In the genomic region with DNA sequence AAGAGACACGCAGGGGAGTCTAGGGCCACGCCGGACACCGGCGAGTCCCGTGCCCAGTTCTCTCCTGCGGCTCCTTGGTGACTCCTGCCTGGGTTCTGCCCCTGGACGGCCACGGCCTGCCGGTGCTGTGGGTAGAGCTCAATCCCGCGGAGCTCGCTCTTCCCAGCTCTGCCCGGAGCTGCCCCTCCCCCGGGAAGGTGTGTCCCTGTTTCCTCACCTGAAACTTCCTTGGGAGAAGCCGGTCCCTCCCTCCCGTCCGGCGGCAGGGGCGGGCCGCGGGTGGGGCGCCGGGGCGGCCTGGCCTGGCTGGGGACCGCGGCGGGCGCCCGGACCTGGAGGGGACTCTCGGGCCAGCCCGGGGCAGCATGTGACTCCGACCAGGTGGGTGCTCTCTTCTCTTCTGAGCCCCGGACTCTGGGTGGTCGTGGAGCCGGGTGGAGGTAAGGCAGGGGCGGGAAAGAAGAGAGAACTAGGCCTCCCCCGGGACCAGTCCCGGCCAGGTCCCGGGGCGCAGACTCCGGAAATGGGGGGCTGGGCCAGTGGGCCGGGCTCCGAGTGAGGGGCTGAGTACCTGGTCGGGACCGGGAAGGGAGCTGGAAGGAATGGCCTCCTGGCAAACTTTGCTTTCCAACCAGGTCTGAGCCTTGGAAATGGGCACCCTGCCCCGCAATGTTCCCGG, we compare ENCODE assay signal across 8 mouse cellular contexts. TPM values are rescaled to one million over a fixed set of nuclear protein-coding genes. Genes with fewer than 3 reads are reported as not detected.
A peak's percentile ranks its signal among the peaks of the same experiment; 100 is the strongest.
DNase-seq lines count a peak whose midpoint lies in the region; ATAC-seq and TF ChIP-seq lines count a peak whose summit lies in the region.

A gene (plus strand): TSS at position 220 of the 679 bp plus-strand sequence.

- TF ChIP-seq POLR2A in embryonic fibroblast, embryonic 13.5 days (IDR thresholded peaks at IDR 0.05; ENCODE audit: low read depth, low read length) = no peak; the same call in 1 of the 2 replicates

- no peaks in the 10 kb centered on the region; the same call in 1 of the 2 replicates for H3K4me1 ChIP-seq in embryonic fibroblast, embryonic 13.5 days (ENCODE audit: control insufficient read depth, insufficient read depth, low read length)
- peaks cover 3% of the 10 kb centered on the region; the same call in 1 of the 2 replicates for H3K4me1 ChIP-seq in stomach, embryonic 16.5 days (ENCODE audit: control insufficient read depth, insufficient read depth, low read length)

- no peak within 1 kb of the TSS for H3K27ac ChIP-seq in embryonic fibroblast, embryonic 13.5 days (ENCODE audit: insufficient read depth, low read length)
- H3K27ac ChIP-seq in stomach, embryonic 16.5 days (ENCODE audit: low read length) = peak within 1 kb of the TSS; percentile 80

- peak; percentile 10 for DNase-seq in right cerebral cortex, postnatal 4 days
- DNase-seq in right cerebral cortex, adult 18-20 months = no peak
- peak; percentile 61 to 67 for DNase-seq in heart, postnatal 36 days
- peak; percentile 83 for DNase-seq in large intestine, adult 2 months (ENCODE audit: low read depth, low spot score)
- peak; percentile 16 for DNase-seq in mesoderm, embryonic 11.5 days (ENCODE audit: low read depth, low spot score)
- DNase-seq in left cerebral cortex, adult 18-20 months (ENCODE audit: low spot score in 2 of 2) = no peak

- intact Hi-C loops in heart, postnatal 36 days (cut with DNase I) = no loop called here

- peak within 1 kb of the TSS; percentile 61 for H3K4me3 ChIP-seq in embryonic fibroblast, embryonic 13.5 days (ENCODE audit: insufficient read depth, low read length)
- H3K4me3 ChIP-seq in stomach, embryonic 16.5 days (replicated peaks; ENCODE audit: low read length) = peak within 1 kb of the TSS; percentile 61

- H3K9me3 ChIP-seq in stomach, embryonic 16.5 days (replicated peaks; ENCODE audit: control insufficient read depth, low read length) = no peaks in the 10 kb centered on the region

- peak; percentile 92 for ATAC-seq in stomach, embryonic 16.5 days (ENCODE audit: insufficient read depth, low FRiP score)

- no peaks in the 10 kb centered on the region for H3K27me3 ChIP-seq in stomach, embryonic 16.5 days (ENCODE audit: control insufficient read depth, insufficient read depth, low read length)

- H3K36me3 ChIP-seq in stomach, embryonic 16.5 days (ENCODE audit: control insufficient read depth, insufficient read depth, low read length) = no peaks in the 10 kb centered on the region

- H3K9ac ChIP-seq in stomach, embryonic 16.5 days (ENCODE audit: low read length) = peak within 1 kb of the TSS; percentile 92

- WGBS in large intestine, adult 2 months = 0% methylated on average over 46 of the region's 48 CpGs
- under 1% methylated on average over 41 of the region's 48 CpGs for WGBS in stomach, embryonic 16.5 days

- H3K4me2 ChIP-seq in stomach, embryonic 16.5 days (ENCODE audit: low read depth, low read length) = peak within 1 kb of the TSS; percentile 70

- TF ChIP-seq CTCF in embryonic fibroblast, embryonic 13.5 days (IDR thresholded peaks at IDR 0.05; ENCODE audit: borderline replicate concordance, insufficient read depth, low read length) = no peak

RNA-seq across cellular contexts. Expression of the gene that starts here (rescaled TPM):
- 28.5 and 43.2 TPM in 2 replicates for polyA plus RNA-seq in embryonic fibroblast, embryonic 13.5 days (2011; ENCODE audit: insufficient read length, low read depth, missing spikeins)
- 10 to 100 TPM; 14.0 to 14.1 TPM for total RNA-seq in heart, postnatal 36 days (2021)
- 43.0 and 64.8 TPM in 2 replicates for polyA plus RNA-seq in large intestine, adult 2 months (2012; rRNA removed)
- polyA plus RNA-seq in stomach, embryonic 16.5 days (2015; fragmentation: Nextera tagmentation; extraction: Ambion mirVana) = 21.0 and 23.5 TPM in 2 replicates
- total RNA-seq in left cerebral cortex, adult 18-20 months (2021) = 1 to 10 TPM; 2.6 to 3.1 TPM

Comparison
In these comparisons a context has a peak if more than half of its experiments do, and no peak if none do; other contexts are left out.
1. DNase-seq: peak in right cerebral cortex, postnatal 4 days (single experiment), heart, postnatal 36 days (2 of 2), large intestine, adult 2 months (single experiment) and mesoderm, embryonic 11.5 days (single experiment); none in right cerebral cortex, adult 18-20 months (single experiment) and left cerebral cortex, adult 18-20 months (0 of 2).